Mouse (Mus musculus) megakaryocyte-erythroid progenitor cell, adult 5-6 weeks (primary cell): ENCODE measurements around the gene 9130019O22Rik. TPM values are rescaled to one million over a fixed set of nuclear protein-coding genes. Genes with fewer than 3 reads are reported as not detected.
A peak's percentile ranks its signal among the peaks of the same experiment; 100 is the strongest.
"Not testable (repeated sequence)": the region's sequence is repeated elsewhere in the genome, so short reads cannot be mapped to it uniquely, and the experiment has no call there.

Source experiments
- ATAC-seq: replicated peaks from 2 replicates; pipeline ENCODE4 v1.8.0; 2016; ENCODE audit warnings: mild to moderate bottlenecking, inconsistent platforms; ENCODE audit not compliant: severe bottlenecking, poor library complexity, low FRiP score, low TSS enrichment
- total RNA-seq, 2 experiments: library from RNA; stranded (forward) in 1 of 2; stranded (reverse) in 1 of 2; fragments of 200-1000, 215-1000 nt in 1 of 2; fragments of >200 nt in 1 of 2; fragmentation: Nextera tagmentation in 1 of 2; gene quantifications; 2 replicates each; pipeline ENCODE4 v1.2.3; 2014 to 2017

9130019O22Rik gene
- total RNA-seq, 2 experiments from 2014 or later = 2.3 to 4.8 TPM

DNA sequence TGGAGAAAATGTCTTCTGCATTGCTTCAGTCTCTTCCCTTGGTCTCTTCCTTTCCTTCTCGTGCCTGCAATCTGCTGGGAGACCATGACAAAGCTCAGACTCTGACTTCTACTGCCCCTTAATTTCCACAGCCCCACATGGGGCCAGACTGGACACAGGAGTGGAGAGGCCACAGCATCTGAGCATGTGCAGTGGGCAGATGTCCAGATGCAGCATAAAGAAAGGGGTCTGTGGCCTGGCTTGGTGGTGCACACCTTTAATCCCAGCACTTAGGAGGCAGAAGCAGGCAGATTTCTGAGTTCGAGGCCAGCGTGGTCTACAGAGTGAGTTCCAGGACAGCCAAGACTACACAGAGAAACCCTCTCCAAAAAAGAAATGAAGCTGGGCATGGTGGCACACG is 1.4 kb downstream of the 9130019O22Rik start:
- ATAC-seq = not testable (repeated sequence)

- no peak for ATAC-seq
Observed at GRCm38 (mm10) chr7:127378310-127378921, 8.6 kb downstream of the 9130019O22Rik start.

- peak; percentile 95 for ATAC-seq
Observed at GRCm38 (mm10) chr7:127375271-127376245, 11.4 kb downstream of the 9130019O22Rik start, which contains the start of gene Zfp747. TSS of gene Zfp747 (minus strand) at chr7:127376050.

DNA sequence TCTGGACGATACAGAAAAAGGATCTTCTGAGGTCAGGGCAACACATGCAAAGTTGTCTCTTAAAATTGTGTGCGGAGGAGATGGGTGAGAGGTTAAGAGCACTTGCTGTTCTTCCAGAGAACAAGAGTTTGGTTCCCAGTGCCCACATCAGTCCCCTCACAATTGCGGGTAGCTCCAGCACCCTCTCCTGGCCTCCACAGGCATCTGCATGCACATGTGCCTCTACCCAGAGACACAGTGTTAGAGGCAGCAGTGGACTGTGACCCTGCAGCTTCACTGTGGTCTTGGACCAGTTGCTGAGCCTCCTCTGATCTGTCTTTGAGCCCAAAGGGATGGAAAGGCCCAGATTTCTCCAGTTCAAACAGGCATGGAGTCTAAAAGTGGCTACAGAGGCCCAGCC is 15.1 kb downstream of the 9130019O22Rik start:
- ATAC-seq = not testable (repeated sequence)

- ATAC-seq = no peak
Observed at GRCm38 (mm10) chr7:127371213-127371612, 15.8 kb downstream of the 9130019O22Rik start.

- no peak for ATAC-seq
Observed at GRCm38 (mm10) chr7:127366249-127366648, 20.7 kb downstream of the 9130019O22Rik start.

DNA sequence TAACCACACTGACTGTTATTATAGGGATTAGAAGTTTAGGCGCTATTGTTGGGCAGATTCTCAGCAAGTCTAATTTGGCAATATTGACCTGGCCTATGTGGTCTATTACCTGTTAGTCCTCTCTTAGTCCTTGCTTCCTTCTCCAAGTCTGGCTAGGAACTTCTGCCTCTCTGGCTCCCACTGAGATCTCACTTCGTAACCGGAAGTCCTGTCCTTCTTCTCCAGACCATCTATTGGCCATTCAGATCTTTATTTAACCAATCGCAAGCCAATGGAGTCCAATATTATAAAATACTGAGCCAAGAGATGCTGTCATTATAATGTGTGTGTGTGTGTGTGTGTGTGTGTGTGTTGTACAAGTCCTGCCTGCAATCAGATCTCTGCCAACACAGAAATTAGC is 22.8 kb downstream of the 9130019O22Rik start:
- ATAC-seq = no peak

DNA sequence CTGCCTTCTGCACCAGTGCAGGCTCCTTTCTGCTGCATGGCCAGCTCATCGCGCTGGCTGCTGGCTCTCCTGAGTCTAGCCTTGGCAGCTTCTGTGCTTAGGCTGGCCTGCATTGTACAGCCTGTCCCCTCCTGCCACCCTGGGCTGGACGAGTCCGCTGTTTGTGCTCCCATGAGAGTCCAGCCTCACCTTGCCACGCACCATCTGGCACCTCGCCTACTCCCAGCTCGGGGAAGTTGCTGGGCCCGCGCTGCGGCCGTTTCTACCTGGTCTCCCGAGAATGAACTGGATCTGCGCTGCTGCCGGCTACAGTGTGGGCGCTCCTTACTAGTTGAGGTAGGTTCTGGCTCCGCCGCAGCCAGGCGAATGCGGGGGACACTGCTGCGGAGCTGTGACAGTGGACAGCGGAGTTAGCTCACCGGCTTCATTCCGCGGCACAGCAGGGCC is 23.5 kb downstream of the 9130019O22Rik start:
- ATAC-seq = peak; percentile 32; the same call in 1 of the 2 replicates

DNA sequence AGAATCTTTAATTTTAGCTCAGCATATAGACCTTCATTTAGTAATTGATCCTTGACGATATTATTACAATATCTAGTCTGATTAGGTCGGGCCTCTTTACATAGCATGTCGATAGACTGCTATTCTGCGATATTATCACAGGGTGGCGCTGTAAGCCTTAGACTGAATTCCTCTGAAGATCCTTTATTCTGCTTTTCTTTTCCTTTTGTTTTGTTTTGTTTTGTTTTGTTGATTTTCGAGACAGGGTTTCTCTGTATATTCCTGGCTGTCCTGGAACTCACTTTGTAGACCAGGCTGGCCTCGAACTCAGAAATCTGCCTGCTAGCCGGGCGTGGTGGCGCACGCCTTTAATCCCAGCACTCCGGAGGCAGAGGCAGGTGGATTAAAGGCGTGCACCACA is 24.5 kb downstream of the 9130019O22Rik start:
- ATAC-seq = not testable (repeated sequence)

DNA sequence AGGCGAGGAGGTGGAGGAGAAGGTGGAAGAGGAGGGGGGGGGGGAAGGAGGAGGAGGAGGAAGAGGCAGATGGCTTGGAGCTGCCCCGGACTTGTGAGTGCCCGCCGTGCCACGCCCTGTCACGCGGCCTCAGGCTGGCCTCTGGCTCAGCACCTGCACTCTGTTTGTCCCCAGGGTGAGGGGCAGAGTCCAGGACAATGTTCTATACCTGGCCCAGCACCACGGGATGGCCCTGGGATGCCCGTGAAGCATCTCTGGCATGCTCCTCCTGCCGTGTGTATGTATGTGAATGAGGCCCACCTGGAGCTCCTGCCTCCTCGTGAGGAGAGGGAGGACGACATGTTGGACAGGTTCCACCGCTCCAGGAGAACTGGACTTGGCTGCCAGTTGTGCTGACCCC is 25.5 kb downstream of the 9130019O22Rik start:
- ATAC-seq = no peak

DNA sequence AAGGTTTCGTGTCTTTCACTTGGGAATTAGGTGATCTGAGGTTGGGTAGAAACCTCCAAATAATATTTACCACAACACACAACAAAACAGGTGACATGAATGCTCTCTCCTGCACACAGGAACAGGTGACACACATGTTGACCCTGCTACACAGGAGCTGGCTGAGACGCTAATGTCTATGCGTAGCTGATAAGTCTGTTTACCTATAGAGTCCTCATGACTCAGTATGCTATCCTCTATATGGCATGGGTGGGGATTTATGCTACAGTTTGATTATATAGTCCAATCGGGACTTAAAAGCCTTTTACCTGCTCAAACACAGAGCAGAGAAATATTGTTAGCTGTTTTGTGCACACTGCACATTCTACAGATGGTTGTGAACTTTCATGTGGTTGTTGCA is 26.7 kb downstream of the 9130019O22Rik start:
- no peak for ATAC-seq

- no peak for ATAC-seq
Observed at GRCm38 (mm10) chr7:127358472-127358871, 28.5 kb downstream of the 9130019O22Rik start.

DNA sequence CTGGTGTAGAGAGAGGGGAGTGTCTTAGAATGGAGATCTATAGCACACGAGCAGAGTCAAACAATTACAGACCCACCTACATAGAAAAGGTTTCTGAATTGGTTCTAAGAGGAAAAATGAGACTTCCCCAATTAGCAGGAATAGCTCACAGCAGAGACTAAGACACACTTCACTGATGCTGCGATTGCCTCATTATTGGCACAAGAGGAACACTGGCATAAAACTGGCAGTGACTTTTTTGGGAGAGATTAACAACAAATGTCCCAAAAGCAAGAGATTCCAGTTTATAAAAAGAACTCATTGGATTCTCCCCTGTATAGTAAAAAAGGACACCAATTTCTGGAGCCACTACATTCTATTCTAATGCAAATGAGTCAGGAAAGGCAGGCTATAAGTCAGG is 29.1 kb downstream of the 9130019O22Rik start:
- no peak for ATAC-seq

DNA sequence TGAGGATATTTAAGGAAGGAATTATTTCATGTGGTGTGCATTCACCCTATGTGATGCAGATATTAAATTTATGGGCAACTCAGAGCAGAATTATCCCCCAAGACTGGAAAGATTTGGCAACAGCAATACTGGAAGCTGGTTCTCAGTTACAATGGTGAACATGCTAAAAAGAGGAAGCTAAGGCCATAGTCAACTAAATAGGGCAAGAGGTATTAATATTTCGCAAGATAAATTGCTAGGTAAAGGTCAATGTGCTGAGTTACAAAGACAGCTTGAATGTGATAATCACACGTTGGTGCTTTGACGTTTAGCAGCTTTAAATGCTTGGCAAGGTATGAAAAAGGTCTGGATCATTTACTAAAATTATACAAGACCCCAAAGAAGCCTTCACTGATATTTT is 31.2 kb downstream of the 9130019O22Rik start:
- ATAC-seq = no peak

DNA sequence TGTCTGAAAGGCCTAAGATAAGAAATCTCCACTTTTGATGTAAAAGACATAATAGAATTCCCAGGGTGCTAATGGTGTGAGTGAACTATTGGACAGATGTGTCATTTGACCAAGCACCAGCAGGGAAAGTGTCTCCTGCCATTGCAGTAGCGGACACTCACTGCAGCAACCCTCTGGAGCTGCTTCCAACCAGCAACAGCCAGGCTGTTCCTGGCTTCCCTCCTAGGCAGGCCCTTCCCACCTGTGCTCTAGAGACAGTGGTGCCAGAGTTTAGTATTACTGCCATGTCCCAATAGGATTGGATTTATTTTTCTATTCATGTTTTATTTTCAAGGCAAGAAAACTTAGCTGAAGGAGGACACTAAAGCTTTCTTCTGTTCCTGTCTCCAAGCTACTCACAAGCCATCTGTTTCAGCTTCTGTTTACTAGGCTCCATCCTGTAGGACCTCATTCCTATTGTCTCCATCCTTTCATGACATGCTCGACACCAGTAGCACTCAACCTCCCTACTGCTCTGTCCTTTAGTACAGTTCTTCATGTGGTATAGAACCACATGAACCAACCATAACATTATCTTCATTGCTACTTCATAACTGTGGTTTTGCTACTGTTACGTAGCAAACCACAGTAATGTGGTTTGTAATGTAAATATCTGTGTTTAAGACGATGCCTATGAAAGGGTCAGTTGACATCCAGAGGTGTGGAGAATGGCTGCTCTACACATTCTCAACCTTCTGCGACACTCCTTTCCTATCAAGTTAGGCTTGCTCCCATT is 35.5 kb downstream of the 9130019O22Rik start:
- no peak for ATAC-seq

- ATAC-seq = no peak
Observed at GRCm38 (mm10) chr7:127346676-127347075, 40.3 kb downstream of the 9130019O22Rik start.

DNA sequence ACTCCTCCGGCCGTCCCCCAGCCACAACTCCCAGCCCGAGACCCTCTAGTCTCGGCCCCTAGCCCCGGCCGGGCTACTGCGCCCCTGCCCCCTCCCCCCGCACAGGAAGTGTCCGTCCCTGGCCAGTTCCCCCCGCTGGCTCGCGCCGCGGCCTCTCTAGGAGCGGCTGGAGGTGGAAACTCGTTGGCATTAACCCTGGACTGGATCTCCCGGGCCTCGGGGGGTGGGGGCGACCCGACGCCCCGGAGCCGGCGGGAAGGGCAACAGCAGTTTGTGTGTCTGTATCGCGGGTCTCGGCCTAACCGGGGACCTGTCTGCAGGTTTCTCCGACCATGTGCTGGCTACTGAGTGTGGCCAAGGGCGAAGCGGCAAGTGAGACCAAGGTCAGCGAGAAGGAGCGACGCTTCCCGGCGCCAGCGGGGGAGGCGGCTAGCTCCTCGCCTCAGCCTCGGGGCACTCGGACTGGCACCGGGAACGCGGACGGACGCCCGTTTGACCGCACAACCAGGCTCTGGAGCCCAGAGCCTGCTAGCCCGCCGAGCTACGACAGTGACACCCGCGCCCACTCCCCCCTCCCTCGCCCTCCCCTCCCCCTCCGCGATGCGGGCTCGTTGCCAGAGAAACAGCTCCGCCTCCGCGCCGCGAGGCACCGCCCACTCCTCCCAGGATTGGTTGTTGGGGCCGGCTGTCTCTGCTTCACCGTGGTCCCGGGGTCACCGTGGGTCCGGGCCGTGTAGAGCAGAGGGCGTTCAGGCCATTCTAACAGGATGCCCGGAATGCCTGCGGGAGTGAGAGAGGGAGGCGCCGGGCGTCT is 41.2 kb downstream of the 9130019O22Rik start, which contains the start of gene Zfp768:
Zfp768 (minus strand) TSS at position 78 of the 814 bp plus-strand sequence.
- ATAC-seq = peak; percentile 72

DNA sequence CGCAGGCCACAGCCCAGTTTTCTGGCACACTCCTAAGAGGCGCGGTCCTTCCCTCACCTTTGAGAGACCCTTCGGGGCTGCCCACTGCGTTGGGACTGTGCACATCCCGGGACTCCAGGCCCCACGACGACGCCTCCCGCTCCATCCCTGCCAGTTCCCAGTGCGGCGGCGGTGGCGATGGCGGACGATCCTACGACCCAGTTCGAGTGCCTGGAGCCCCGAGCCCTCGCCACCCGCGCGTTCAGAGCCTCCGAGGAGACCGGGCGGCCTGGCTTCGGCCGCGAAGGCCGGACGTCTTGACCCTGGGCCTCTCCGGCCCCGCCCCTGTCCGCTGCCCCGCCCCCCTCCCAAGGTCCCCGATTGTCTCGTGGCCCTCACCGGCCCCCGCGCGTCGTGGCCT is 41.9 kb downstream of the 9130019O22Rik start:
- ATAC-seq = peak; percentile 17; the same call in 1 of the 2 replicates

DNA sequence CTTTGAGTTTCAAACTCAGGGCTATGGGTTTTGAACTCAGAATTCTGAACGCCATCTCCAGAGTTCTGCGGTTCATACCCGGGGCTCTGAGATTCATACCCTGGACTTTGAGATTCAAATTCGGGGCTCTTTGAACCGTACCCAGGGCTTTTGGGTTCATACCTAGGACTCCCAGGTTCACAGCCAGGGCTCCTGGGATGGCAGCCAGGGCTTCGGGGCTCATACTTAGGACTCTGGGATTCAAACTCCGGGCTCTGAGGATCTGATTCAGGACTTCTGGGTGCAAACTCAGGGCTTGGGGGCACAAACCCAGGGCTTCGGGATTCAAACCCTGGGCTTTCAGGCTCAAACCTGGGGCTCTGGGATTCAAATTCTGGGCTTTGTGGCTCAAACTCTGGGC is 42.6 kb downstream of the 9130019O22Rik start:
- ATAC-seq = no peak
